Mouse (Mus musculus): ENCODE results near the gene Phgr1.

DNA sequence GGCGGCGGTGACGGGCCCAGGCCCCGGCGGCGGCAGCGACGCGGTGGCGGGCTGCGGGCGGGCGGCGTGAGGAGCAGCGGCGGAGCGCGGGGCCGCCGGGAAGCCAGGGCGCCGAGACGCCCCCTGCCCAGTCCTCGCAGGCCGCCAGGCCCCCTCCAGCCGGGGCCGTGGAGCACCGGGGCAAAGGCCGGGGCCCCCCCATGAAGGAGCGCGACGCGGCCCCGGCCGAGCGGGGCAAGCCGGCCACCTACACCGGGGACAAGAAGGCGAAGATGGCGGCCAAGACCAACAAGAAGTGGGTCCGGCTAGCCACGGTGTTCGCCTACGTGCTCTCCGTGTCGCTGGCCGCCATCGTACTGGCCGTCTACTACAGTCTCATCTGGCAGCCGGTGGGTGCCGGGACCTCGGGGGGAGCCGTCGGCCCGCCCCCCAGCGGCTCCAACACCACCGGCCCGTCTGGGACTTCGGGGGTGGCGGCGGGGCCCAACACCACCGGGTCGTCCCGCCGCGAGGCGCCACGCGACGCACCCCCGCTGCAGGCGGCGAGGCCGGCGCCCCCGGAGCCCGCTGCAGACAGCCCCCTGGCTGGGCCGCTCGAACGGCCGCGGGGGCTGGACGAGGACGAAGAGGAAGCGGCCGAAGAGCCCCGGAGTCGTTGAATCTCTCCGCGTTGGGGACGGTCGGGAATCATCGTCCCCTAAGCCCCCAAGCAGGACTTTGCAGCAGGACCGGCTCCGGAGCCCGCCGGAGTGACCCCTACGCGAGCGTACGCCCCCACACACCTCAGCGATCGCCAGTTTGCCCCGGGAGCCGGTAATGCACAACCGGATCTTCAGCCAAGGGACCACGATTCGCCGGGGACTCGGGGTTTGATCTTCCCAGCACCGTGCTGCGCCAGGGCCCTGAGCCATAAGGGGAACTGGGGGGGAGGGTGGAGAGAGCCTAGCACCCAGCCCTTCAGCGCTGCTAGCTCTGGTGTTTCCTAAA, 26.4 kb upstream of the Phgr1 start:
- TF ChIP-seq CTCF (IDR thresholded peaks at IDR 0.05; ENCODE audit: low read depth) (no peak), EP300 (IDR thresholded peaks at IDR 0.05; ENCODE audit: low read depth) (no peak)

Measured in liver, postnatal 0 days (tissue).